Mouse (Mus musculus) bone marrow, adult 2 months (tissue): ENCODE results near the gene Zfp398. TPM values are rescaled to one million over a fixed set of nuclear protein-coding genes. Genes with fewer than 3 reads are reported as not detected.

Experiments
- H3K27ac ChIP-seq: fragments of 200-500 bp; 2 replicates; pipeline ENCODE4 v1.5.1; 2012; ENCODE audit warnings: low read depth, mild to moderate bottlenecking, control low read depth, inconsistent platforms, low read length; ENCODE audit not compliant: control insufficient read depth, poor library complexity, insufficient read depth
- H3K4me1 ChIP-seq: fragments of 200-500 bp; 2 replicates; pipeline ENCODE4 v1.6.1; 2011; ENCODE audit warnings: low read length; ENCODE audit not compliant: control insufficient read depth, insufficient read depth
- H3K4me3 ChIP-seq: fragments of 200-500 bp; replicated peaks from 2 replicates; pipeline ENCODE3; 2011; ENCODE audit warnings: mild to moderate bottlenecking, low read depth, low read length, control low read depth; ENCODE audit not compliant: control insufficient read depth
- CTCF ChIP-seq: fragments of 200-500 bp; IDR thresholded peaks from 2 replicates; pipeline ENCODE4 v1.5.1; 2011; ENCODE audit warnings: low read length, control low read depth; ENCODE audit not compliant: control insufficient read depth, insufficient read depth
- POLR2A ChIP-seq: fragments of 200-500 bp; IDR thresholded peaks from 2 replicates; pipeline ENCODE4 v1.6.1; 2011; ENCODE audit warnings: low read depth, mild to moderate bottlenecking, control low read depth, low read length, borderline replicate concordance; ENCODE audit not compliant: control insufficient read depth
- WGBS: fragments of 180-500 bp; shearing (Covaris S2); methylation state at CpG from one replicate; pipeline ENCODE4 v1.1.7; 2018; 5-methylcytosine and 5-hydroxymethylcytosine counted together
- polyA plus RNA-seq: library from polyadenylated mRNA; stranded (reverse); fragments of >200 nt; gene quantifications from 2 replicates; pipeline ENCODE4 v1.2.4, GENCODE M21; 2011; ENCODE audit warnings: low replicate concordance; ENCODE audit not compliant: missing spikeins, insufficient read depth, insufficient read length

Zfp398 gene
- polyA plus RNA-seq, 1 experiment: 5.7 TPM

- WGBS: 58% methylated on average over 8 of the region's 8 CpGs
These were observed 53.4 kb downstream of the Zfp398 start for GRCm38 (mm10) chr6:47888812-47889383.

DNA sequence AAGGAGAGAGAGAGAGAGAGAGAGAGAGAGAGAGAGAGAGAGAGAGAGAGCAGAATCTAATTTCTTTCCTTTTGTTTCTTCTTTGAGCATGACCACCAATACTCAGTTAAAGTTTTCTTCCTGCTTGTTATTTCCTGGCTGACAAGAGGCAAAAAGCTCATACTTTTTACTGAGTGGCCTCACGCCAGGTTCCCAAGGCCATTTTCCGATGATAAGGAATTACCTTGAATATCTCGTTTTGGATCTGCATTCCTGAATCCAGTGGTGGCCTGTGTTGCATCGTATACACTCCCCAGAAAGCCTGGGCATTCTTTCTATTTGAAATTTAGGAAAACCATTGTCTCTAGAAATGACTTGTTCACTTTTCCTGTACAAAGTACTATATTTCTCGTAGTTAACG, 64.0 kb downstream of the Zfp398 start:
- Histone ChIP-seq H3K4me1 (peaks cover 2% of the 10 kb centered on the region), H3K27ac (no peak overlapping the region), H3K4me3 (no peak overlapping the region)
- 87% methylated on average over 6 of the region's 6 CpGs for WGBS
- TF ChIP-seq CTCF (no peak), POLR2A (no peak)

More at GRCm38 (mm10) chr6:47888812-47889383, 53.4 kb downstream of the Zfp398 start:
- Histone ChIP-seq H3K27ac (no peak overlapping the region), H3K4me3 (no peak overlapping the region), H3K4me1 (no peaks in the 10 kb centered on the region)
- TF ChIP-seq CTCF (no peak), POLR2A (no peak)

GRCm38 (mm10) chr6:47903587-47903986, 68.1 kb downstream of the Zfp398 start:
- no peak for TF ChIP-seq POLR2A
- TF ChIP-seq CTCF: no peak

GRCm38 (mm10) chr6:47904361-47904760, 68.9 kb downstream of the Zfp398 start:
- no peak for TF ChIP-seq CTCF
- no peak for TF ChIP-seq POLR2A

More at GRCm38 (mm10) chr6:47903587-47903986, 68.1 kb downstream of the Zfp398 start:
- 69% methylated on average over 4 of the region's 4 CpGs for WGBS
- Histone ChIP-seq H3K27ac (no peak overlapping the region), H3K4me1 (peaks cover 2% of the 10 kb centered on the region), H3K4me3 (no peak overlapping the region)

GRCm38 (mm10) chr6:47904917-47905695, 69.6 kb downstream of the Zfp398 start:
- TF ChIP-seq POLR2A (no peak), CTCF (no peak)
- H3K4me1 ChIP-seq: peaks cover 2% of the 10 kb centered on the region
- 91% methylated on average over 44 of the region's 44 CpGs for WGBS
- H3K27ac ChIP-seq: no peak overlapping the region
- no peak overlapping the region for H3K4me3 ChIP-seq

More at GRCm38 (mm10) chr6:47904361-47904760, 68.9 kb downstream of the Zfp398 start:
- peaks cover 2% of the 10 kb centered on the region for H3K4me1 ChIP-seq
- no peak overlapping the region for H3K27ac ChIP-seq
- H3K4me3 ChIP-seq: no peak overlapping the region
- WGBS: 95% methylated on average over 19 of the region's 19 CpGs

DNA sequence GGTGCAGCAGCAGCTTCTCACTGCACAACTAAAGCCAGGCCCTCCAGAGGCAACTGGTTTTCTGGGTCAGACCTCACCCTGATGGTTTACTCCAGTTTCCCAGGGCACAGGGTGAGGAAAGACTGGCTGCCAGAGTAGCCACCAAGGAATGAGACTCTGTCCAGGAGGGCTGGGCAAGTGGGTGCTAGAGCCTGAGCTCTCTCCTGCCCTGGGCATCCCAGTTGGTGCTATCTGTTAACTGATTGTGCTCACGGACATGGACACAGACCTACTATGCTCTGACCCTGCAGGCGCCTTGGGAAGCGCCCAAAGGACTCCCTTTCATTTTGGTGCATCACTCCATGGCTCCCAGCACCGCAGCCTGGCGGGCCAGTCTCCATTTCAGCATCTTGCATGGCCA, 70.9 kb downstream of the Zfp398 start:
- H3K4me1 ChIP-seq: peaks cover 2% of the 10 kb centered on the region
- H3K27ac ChIP-seq: no peak overlapping the region
- H3K4me3 ChIP-seq: no peak overlapping the region
- TF ChIP-seq CTCF (no peak), POLR2A (no peak)
- 90% methylated on average over 5 of the region's 5 CpGs for WGBS

- TF ChIP-seq CTCF: no peak
- no peak for TF ChIP-seq POLR2A
- Histone ChIP-seq H3K27ac (no peak overlapping the region), H3K4me1 (no peaks in the 10 kb centered on the region), H3K4me3 (no peak overlapping the region)
- 88% methylated on average over 1 of the region's 1 CpGs for WGBS
These were observed 73.5 kb downstream of the Zfp398 start for GRCm38 (mm10) chr6:47909007-47909406.

DNA sequence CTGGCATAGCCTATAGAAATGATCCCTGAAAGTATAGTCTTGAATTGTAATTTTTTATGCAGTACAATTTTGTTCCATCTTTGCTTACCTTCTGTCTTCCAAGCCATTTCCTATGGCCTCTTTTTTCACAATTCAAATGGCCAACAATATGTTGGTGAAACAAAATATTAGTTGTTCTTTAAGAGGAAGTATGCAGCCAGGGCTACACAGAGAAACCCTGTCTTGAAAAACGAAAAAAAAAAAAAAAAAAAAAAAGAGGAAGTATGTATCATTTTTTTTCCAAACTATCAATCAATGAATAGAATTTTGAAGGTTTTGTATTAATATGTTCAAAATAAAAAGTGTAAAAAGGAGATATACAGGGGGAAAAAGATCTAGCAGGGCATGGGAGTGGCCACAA, 76.2 kb downstream of the Zfp398 start:
- no peak overlapping the region for H3K4me3 ChIP-seq
- no peaks in the 10 kb centered on the region for H3K4me1 ChIP-seq
- H3K27ac ChIP-seq: no peak overlapping the region
- WGBS: 0% methylated on average over 1 of the region's 1 CpGs
- TF ChIP-seq CTCF: no peak
- TF ChIP-seq POLR2A: no peak

GRCm38 (mm10) chr6:47912991-47913390, 77.5 kb downstream of the Zfp398 start:
- 54% methylated on average over 3 of the region's 3 CpGs for WGBS
- Histone ChIP-seq H3K27ac (no peak overlapping the region), H3K4me3 (no peak overlapping the region), H3K4me1 (no peaks in the 10 kb centered on the region)
- TF ChIP-seq CTCF: no peak
- no peak for TF ChIP-seq POLR2A
